Mouse (Mus musculus) fat pad, adult 2 months (tissue): ENCODE measurements around the gene Rpia.

Source experiments
- DNase-seq: peaks from one replicate; pipeline ENCODE4 v3.0.0-alpha.2; 2011; ENCODE audit warnings: low read depth, low spot score; ENCODE audit errors: extremely low read depth

The Rpia gene

GRCm38 (mm10) chr6:70805820-70806513, 13.9 kb upstream of the Rpia start:
- no peak for DNase-seq

GRCm38 (mm10) chr6:70805267-70805666, 13.2 kb upstream of the Rpia start:
- no peak for DNase-seq

DNA sequence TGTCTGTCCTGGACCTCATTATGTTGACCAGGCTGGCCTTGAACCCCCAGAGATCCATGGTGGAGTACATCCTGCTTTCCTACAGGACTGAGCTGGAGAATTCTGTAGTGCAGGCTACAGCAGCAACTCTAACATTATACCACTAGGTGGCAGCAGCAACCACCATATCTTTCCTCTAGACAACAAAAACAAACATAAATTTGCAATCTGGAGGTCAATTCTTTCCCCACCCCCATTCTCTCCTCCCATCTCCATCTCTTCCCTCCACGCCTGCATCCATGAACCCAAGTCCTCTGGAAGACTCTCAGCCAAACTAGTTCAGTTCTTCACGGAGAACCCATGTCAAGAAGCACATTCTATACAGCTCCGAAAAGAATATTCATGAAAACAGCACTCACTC, 12.6 kb upstream of the Rpia start:
- no peak for DNase-seq

GRCm38 (mm10) chr6:70797581-70798251, 5.7 kb upstream of the Rpia start:
- no peak for DNase-seq

GRCm38 (mm10) chr6:70796940-70797339, 4.9 kb upstream of the Rpia start:
- DNase-seq = no peak

GRCm38 (mm10) chr6:70792644-70793043, 612 bp upstream of the Rpia start:
- no peak for DNase-seq

- DNase-seq = no peak
These were observed 925 bp downstream of the Rpia start for GRCm38 (mm10) chr6:70790852-70791761.

DNA sequence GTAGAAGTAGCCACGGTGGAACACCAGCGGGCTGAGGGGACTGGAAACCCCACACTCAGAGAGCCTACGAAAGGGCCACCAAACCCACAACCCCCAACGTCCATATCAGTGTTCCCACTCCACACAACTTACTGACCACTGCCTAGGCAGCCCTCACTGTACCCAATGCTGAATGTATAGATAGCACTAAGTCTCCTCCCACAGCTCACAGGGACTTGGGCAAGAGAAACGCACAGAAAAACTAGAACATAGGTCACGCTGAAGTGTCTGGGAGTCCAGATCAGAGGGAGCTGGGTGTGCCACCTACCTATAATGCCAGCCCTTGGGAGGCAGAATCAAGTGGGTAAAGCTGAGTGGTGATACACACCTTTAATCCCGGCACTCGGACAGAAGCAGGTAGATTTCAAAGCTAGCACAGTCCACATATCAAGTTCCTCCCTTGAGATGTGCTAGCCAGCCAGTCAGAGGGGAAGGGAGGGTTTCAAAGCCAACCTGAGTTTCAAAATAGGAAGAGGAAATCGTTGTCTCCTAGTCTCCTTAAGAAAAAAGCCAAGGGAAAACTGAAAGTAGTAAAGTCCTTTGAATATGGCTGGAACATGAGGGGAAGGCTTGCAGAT, 1.9 kb downstream of the Rpia start:
- no peak for DNase-seq

DNA sequence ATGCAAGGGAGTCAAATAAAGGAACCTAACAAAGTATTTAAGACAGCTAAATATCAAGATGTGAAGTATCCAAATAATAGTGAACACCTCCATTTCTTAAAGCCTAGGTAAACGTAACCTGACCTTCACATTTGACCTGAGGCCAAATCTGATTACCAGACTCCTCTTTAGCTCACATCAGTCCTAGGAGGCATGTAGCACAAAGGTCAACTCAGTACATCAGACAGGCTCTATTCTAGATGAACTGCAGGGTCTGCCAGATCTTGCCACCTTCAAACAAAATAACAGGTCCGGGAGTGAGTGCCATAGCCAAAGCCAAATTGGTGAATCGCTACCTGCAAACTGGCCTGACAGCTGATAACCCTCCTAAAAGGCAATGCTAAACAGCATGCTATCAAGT, 2.9 kb downstream of the Rpia start:
- DNase-seq = no peak

DNA sequence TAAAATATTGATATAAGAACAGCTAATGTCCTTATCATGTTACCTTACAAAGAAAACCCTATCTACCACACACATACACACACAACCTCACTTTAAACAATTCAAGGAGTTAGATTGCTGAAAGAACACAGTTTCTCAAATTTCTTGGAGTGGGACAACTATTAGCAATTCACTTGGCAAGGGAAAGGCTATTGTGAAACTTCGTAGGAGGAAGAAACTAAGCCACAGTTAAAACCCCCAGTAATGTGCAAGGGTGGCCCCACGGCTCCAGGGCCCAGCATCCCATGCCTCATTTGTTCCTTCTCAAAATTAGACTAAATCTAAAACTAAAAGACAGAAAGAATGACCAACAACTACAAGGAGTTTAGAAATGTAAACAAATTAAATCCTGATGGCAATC, 4.5 kb downstream of the Rpia start:
- DNase-seq = no peak

DNA sequence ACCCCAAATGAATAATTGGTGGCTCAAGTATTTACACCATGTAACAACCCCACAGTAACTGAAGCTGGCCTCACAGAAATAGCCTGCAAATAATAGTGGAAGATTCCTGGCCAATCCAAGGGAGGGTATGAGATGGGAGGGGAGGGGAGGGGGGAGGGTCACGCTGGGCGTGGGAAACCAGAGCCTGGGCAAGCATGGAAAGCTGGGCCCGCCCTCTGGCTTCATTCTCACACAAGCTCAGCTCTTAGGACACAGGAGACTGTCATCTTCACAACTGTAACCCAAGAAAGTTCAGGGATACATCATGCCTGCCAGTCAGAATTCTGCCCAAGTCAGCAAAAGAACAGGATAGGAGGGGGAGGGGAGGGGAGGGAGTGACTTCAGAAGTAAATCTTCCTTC, 6.2 kb downstream of the Rpia start:
- DNase-seq = no peak

- DNase-seq = no peak
These were observed 7.2 kb downstream of the Rpia start for GRCm38 (mm10) chr6:70784811-70785210.

- DNase-seq = no peak
These were observed 10.7 kb downstream of the Rpia start for GRCm38 (mm10) chr6:70781336-70781735.

GRCm38 (mm10) chr6:70774372-70774771, 17.7 kb downstream of the Rpia start:
- no peak for DNase-seq

- DNase-seq = no peak
These were observed 18.3 kb downstream of the Rpia start for GRCm38 (mm10) chr6:70773769-70774168.

- no peak for DNase-seq
These were observed 23.3 kb downstream of the Rpia start for GRCm38 (mm10) chr6:70768769-70769168.

GRCm38 (mm10) chr6:70765076-70765475, 27.0 kb downstream of the Rpia start:
- no peak for DNase-seq

- no peak for DNase-seq
These were observed 27.5 kb downstream of the Rpia start for GRCm38 (mm10) chr6:70764551-70764950.

GRCm38 (mm10) chr6:70763881-70764280, 28.2 kb downstream of the Rpia start:
- DNase-seq = no peak

DNA sequence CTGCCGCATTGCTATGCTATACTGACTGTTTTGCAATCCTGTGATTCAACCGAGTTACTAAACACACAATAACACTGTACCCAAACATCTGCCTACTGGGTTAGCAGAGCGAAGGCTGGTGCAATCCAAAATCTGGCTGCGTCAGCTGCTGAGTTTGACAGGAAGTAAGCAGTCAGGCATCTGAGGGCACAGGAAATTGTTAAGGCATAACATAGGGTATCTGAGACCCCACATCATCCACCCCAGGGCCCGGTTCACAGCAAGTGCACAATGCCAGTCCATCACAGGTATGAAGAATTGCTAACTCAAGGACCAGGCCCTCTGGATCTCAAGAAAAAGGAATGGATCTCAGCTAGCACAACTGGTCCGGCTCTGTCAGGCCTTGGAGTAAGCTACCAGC, 29.4 kb downstream of the Rpia start:
- no peak for DNase-seq

DNA sequence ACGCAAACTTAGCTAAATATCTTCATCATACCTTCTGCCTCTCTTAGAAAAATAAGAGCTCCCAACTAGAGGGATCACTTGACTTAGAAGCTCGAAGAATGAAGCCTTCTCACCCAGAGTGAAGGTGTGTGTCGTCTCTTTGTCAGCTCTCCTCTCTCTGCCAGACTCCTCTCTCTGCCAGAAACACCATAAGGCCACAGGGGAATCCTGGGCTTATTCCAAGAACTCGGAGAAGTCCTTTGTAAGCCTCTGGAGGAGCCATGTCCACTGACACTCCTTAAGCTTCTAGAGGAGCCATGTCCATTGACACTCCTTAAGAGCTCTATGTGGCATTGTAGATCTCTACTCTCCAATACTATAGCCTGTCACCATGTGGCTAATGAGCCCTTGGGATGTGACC, 31.1 kb downstream of the Rpia start:
- DNase-seq = no peak
